Mouse (Mus musculus): ENCODE data around the gene Scarf1. TPM values are rescaled to one million over a fixed set of nuclear protein-coding genes. Genes with fewer than 3 reads are reported as not detected.

Scarf1 gene
- polyA plus RNA-seq (2015; fragmentation: Nextera tagmentation; extraction: Ambion mirVana), result 7.1 and 8.2 TPM in 2 replicates

- Histone ChIP-seq H3K4me1 (peaks cover 27% of the 10 kb centered on the region), H3K9ac (no peak within 1 kb of the TSS), H3K9me3 (no peaks in the 10 kb centered on the region), H3K4me2 (no peak within 1 kb of the TSS), H3K27ac (no peak within 1 kb of the TSS), H3K4me3 (peak within 1 kb of the TSS; percentile 16), H3K36me3 (peaks cover 12% of the 10 kb centered on the region), H3K27me3 (no peaks in the 10 kb centered on the region)
- no peak for ATAC-seq (ENCODE audit: insufficient number of reproducible peaks, low FRiP score, low TSS enrichment, low read depth)
- 47% methylated on average over 8 of the region's 8 CpGs for WGBS
These were observed at the start of gene Scarf1 for GRCm38 (mm10) chr11:75513336-75513735. Gene Scarf1, plus strand, starts transcription at chr11:75513540.

GRCm38 (mm10) chr11:75463624-75464023, 49.7 kb upstream of the Scarf1 start:
- Histone ChIP-seq H3K4me2 (peak overlapping the region; percentile 94), H3K9me3 (no peaks in the 10 kb centered on the region), H3K36me3 (peaks cover 17% of the 10 kb centered on the region), H3K27me3 (no peaks in the 10 kb centered on the region), H3K27ac (peak overlapping the region; percentile 86), H3K4me3 (peak overlapping the region; percentile 81), H3K4me1 (peaks cover 50% of the 10 kb centered on the region), H3K9ac (no peak overlapping the region)
- ATAC-seq (ENCODE audit: insufficient number of reproducible peaks, low FRiP score, low TSS enrichment, low read depth), result no peak
- 61% methylated on average over 4 of the region's 4 CpGs for WGBS

GRCm38 (mm10) chr11:75464417-75464816, 48.9 kb upstream of the Scarf1 start:
- H3K27me3 ChIP-seq, result no peaks in the 10 kb centered on the region
- no peak overlapping the region for H3K9ac ChIP-seq
- no peak for ATAC-seq (ENCODE audit: insufficient number of reproducible peaks, low FRiP score, low TSS enrichment, low read depth)
- no peak overlapping the region for H3K27ac ChIP-seq
- peaks cover 17% of the 10 kb centered on the region for H3K36me3 ChIP-seq
- 88% methylated on average over 6 of the region's 6 CpGs for WGBS
- no peak overlapping the region for H3K4me3 ChIP-seq
- H3K9me3 ChIP-seq, result no peaks in the 10 kb centered on the region
- no peak overlapping the region for H3K4me2 ChIP-seq
- peaks cover 46% of the 10 kb centered on the region for H3K4me1 ChIP-seq

GRCm38 (mm10) chr11:75465051-75465450, 48.3 kb upstream of the Scarf1 start:
- Histone ChIP-seq H3K4me2 (no peak overlapping the region), H3K27ac (no peak overlapping the region), H3K36me3 (peaks cover 17% of the 10 kb centered on the region), H3K9me3 (no peaks in the 10 kb centered on the region), H3K4me3 (no peak overlapping the region), H3K9ac (no peak overlapping the region), H3K4me1 (peaks cover 40% of the 10 kb centered on the region), H3K27me3 (no peaks in the 10 kb centered on the region)
- ATAC-seq (ENCODE audit: insufficient number of reproducible peaks, low FRiP score, low TSS enrichment, low read depth), result no peak
- 84% methylated on average over 6 of the region's 6 CpGs for WGBS

GRCm38 (mm10) chr11:75466731-75467505, 46.4 kb upstream of the Scarf1 start:
- H3K9me3 ChIP-seq, result no peaks in the 10 kb centered on the region
- no peak overlapping the region for H3K4me2 ChIP-seq
- no peak for ATAC-seq (ENCODE audit: insufficient number of reproducible peaks, low FRiP score, low TSS enrichment, low read depth)
- H3K9ac ChIP-seq, result no peak overlapping the region
- H3K27ac ChIP-seq, result no peak overlapping the region
- no peaks in the 10 kb centered on the region for H3K27me3 ChIP-seq
- peaks cover 34% of the 10 kb centered on the region for H3K4me1 ChIP-seq
- 99% methylated on average over 4 of the region's 4 CpGs for WGBS
- H3K4me3 ChIP-seq, result no peak overlapping the region
- H3K36me3 ChIP-seq, result peaks cover 17% of the 10 kb centered on the region

GRCm38 (mm10) chr11:75467512-75468215, 45.7 kb upstream of the Scarf1 start:
- peaks cover 27% of the 10 kb centered on the region for H3K4me1 ChIP-seq
- ATAC-seq (ENCODE audit: insufficient number of reproducible peaks, low FRiP score, low TSS enrichment, low read depth), result 0 out of 2 replicates have a peak, but pooled peaks have one; percentile 56
- H3K27me3 ChIP-seq, result no peaks in the 10 kb centered on the region
- no peaks in the 10 kb centered on the region for H3K9me3 ChIP-seq
- H3K4me3 ChIP-seq, result peak overlapping the region; percentile 44
- peak overlapping the region; percentile 69 for H3K4me2 ChIP-seq
- H3K27ac ChIP-seq, result peak overlapping the region; percentile 38; the same call in 1 of the 2 replicates
- peak overlapping the region; percentile 46 for H3K9ac ChIP-seq
- peaks cover 17% of the 10 kb centered on the region for H3K36me3 ChIP-seq
- WGBS, result 17% methylated on average over 19 of the region's 19 CpGs

- Histone ChIP-seq H3K36me3 (peaks cover 17% of the 10 kb centered on the region), H3K4me1 (peaks cover 19% of the 10 kb centered on the region), H3K9me3 (no peaks in the 10 kb centered on the region), H3K4me2 (peak overlapping the region; percentile 69), H3K9ac (no peak overlapping the region), H3K4me3 (peak overlapping the region; percentile 44), H3K27ac (0 out of 2 replicates have a peak overlapping the region, but pooled peaks have one; percentile 38), H3K27me3 (no peaks in the 10 kb centered on the region)
- WGBS, result 62% methylated on average over 7 of the region's 7 CpGs
- ATAC-seq (ENCODE audit: insufficient number of reproducible peaks, low FRiP score, low TSS enrichment, low read depth), result no peak
These were observed 44.9 kb upstream of the Scarf1 start for GRCm38 (mm10) chr11:75468410-75468809.

GRCm38 (mm10) chr11:75469261-75469660, 44.1 kb upstream of the Scarf1 start:
- Histone ChIP-seq H3K36me3 (peaks cover 17% of the 10 kb centered on the region), H3K9me3 (no peaks in the 10 kb centered on the region), H3K27ac (no peak overlapping the region), H3K4me3 (no peak overlapping the region), H3K4me2 (no peak overlapping the region), H3K9ac (no peak overlapping the region), H3K27me3 (no peaks in the 10 kb centered on the region), H3K4me1 (peaks cover 14% of the 10 kb centered on the region)
- no peak for ATAC-seq (ENCODE audit: insufficient number of reproducible peaks, low FRiP score, low TSS enrichment, low read depth)
- 92% methylated on average over 4 of the region's 4 CpGs for WGBS

GRCm38 (mm10) chr11:75470675-75471074, 42.7 kb upstream of the Scarf1 start:
- Histone ChIP-seq H3K27ac (no peak overlapping the region), H3K9ac (no peak overlapping the region), H3K36me3 (peaks cover 4% of the 10 kb centered on the region), H3K9me3 (no peaks in the 10 kb centered on the region), H3K4me3 (no peak overlapping the region), H3K4me1 (peaks cover 14% of the 10 kb centered on the region), H3K4me2 (no peak overlapping the region), H3K27me3 (no peaks in the 10 kb centered on the region)
- 81% methylated on average over 3 of the region's 3 CpGs for WGBS
- no peak for ATAC-seq (ENCODE audit: insufficient number of reproducible peaks, low FRiP score, low TSS enrichment, low read depth)

GRCm38 (mm10) chr11:75472469-75473081, 40.8 kb upstream of the Scarf1 start:
- Histone ChIP-seq H3K4me2 (no peak overlapping the region), H3K9ac (no peak overlapping the region), H3K4me1 (peaks cover 12% of the 10 kb centered on the region), H3K27me3 (no peaks in the 10 kb centered on the region), H3K9me3 (no peaks in the 10 kb centered on the region), H3K4me3 (no peak overlapping the region), H3K36me3 (no peaks in the 10 kb centered on the region), H3K27ac (no peak overlapping the region)
- 81% methylated on average over 11 of the region's 11 CpGs for WGBS
- no peak for ATAC-seq (ENCODE audit: insufficient number of reproducible peaks, low FRiP score, low TSS enrichment, low read depth)

- H3K9ac ChIP-seq, result no peak overlapping the region
- 69% methylated on average over 7 of the region's 7 CpGs for WGBS
- no peaks in the 10 kb centered on the region for H3K9me3 ChIP-seq
- no peak overlapping the region for H3K4me3 ChIP-seq
- H3K27me3 ChIP-seq, result no peaks in the 10 kb centered on the region
- ATAC-seq (ENCODE audit: insufficient number of reproducible peaks, low FRiP score, low TSS enrichment, low read depth), result no peak
- no peak overlapping the region for H3K27ac ChIP-seq
- no peaks in the 10 kb centered on the region for H3K36me3 ChIP-seq
- peaks cover 4% of the 10 kb centered on the region for H3K4me1 ChIP-seq
- H3K4me2 ChIP-seq, result no peak overlapping the region
These were observed 40.0 kb upstream of the Scarf1 start for GRCm38 (mm10) chr11:75473376-75473775.

- Histone ChIP-seq H3K36me3 (peaks cover 21% of the 10 kb centered on the region), H3K4me3 (peak overlapping the region; percentile 90), H3K4me2 (peak overlapping the region; percentile 22; the same call in 1 of the 2 replicates), H3K4me1 (peaks cover 8% of the 10 kb centered on the region), H3K27me3 (peaks cover 3% of the 10 kb centered on the region; the same call in 1 of the 2 replicates), H3K27ac (no peak overlapping the region), H3K9ac (no peak overlapping the region), H3K9me3 (no peaks in the 10 kb centered on the region)
- 22% methylated on average over 3 of the region's 3 CpGs for WGBS
- ATAC-seq (ENCODE audit: insufficient number of reproducible peaks, low FRiP score, low TSS enrichment, low read depth), result no peak
These were observed 27.1 kb upstream of the Scarf1 start for GRCm38 (mm10) chr11:75486192-75486591.
